Mouse (Mus musculus) midbrain, embryonic 11.5 days (tissue): Measurements from ENCODE around the gene B3galt4. TPM values are rescaled to one million over a fixed set of nuclear protein-coding genes. Genes with fewer than 3 reads are reported as not detected.

Experiments used
- polyA plus RNA-seq: library from polyadenylated mRNA; unstranded; fragments of >200 nt; fragmentation: Nextera tagmentation; extraction: Ambion mirVana; gene quantifications from 2 replicates; pipeline ENCODE4 v1.2.1, GENCODE M21; 2014

The B3galt4 gene
- polyA plus RNA-seq, 1 experiment from 2014 or later, result 4.2 TPM

Other genes starting within 250 kb of the B3galt4 start
- gene March2, start 232.8 kb downstream of the B3galt4 start, polyA plus RNA-seq, result 37.3 and 39.0 TPM in 2 replicates
- 295 and 314 TPM in 2 replicates for gene Rab11b, start 191.0 kb downstream of the B3galt4 start, polyA plus RNA-seq
- 20.6 and 21.4 TPM in 2 replicates for gene Angptl4, start 169.7 kb downstream of the B3galt4 start, polyA plus RNA-seq
- 18.3 and 23.9 TPM in 2 replicates for gene Kank3, start 141.0 kb downstream of the B3galt4 start, polyA plus RNA-seq
- gene Rps28, start 126.9 kb downstream of the B3galt4 start, polyA plus RNA-seq, result 748 and 845 TPM in 2 replicates
- 408 and 456 TPM in 2 replicates for gene Ndufa7, start 126.9 kb downstream of the B3galt4 start, polyA plus RNA-seq
- gene Cd320, start 108.4 kb downstream of the B3galt4 start, polyA plus RNA-seq, result 67.5 and 70.5 TPM in 2 replicates
- not detected in 2 replicates for gene Gm7029, start 77.7 kb downstream of the B3galt4 start, polyA plus RNA-seq
- gene Kifc1, start 60.8 kb downstream of the B3galt4 start, polyA plus RNA-seq, result 8.1 and 11.4 TPM in 2 replicates
- 0.22 TPM in 1 of 2 replicates, not detected in the other for gene Platr17, start 46.4 kb downstream of the B3galt4 start, polyA plus RNA-seq
- gene Daxx, start 42.1 kb downstream of the B3galt4 start, polyA plus RNA-seq, result 59.5 and 60.4 TPM in 2 replicates
- gene Tapbp, start 35.6 kb downstream of the B3galt4 start, polyA plus RNA-seq, result 13.6 and 14.8 TPM in 2 replicates
- 8.0 and 9.4 TPM in 2 replicates for gene Zbtb22, start 35.6 kb downstream of the B3galt4 start, polyA plus RNA-seq
- gene Rgl2, start 21.9 kb downstream of the B3galt4 start, polyA plus RNA-seq, result 29.3 and 33.6 TPM in 2 replicates
- 206 and 208 TPM in 2 replicates for gene Pfdn6, start 11.1 kb downstream of the B3galt4 start, polyA plus RNA-seq
- gene Wdr46, start 10.8 kb downstream of the B3galt4 start, polyA plus RNA-seq, result 27.4 and 28.9 TPM in 2 replicates
- 36.3 and 36.5 TPM in 2 replicates for gene Vps52, start 4.3 kb upstream of the B3galt4 start, polyA plus RNA-seq
- gene Rps18, start 4.5 kb upstream of the B3galt4 start, polyA plus RNA-seq, result 1,159 and 1,302 TPM in 2 replicates
- gene H2-K1, start 48.9 kb upstream of the B3galt4 start, polyA plus RNA-seq, result 30.0 and 37.2 TPM in 2 replicates
- gene Ring1, start 73.2 kb upstream of the B3galt4 start, polyA plus RNA-seq, result 5.5 and 7.1 TPM in 2 replicates
- 95.4 and 99.0 TPM in 2 replicates for gene H2-Ke6, start 76.6 kb upstream of the B3galt4 start, polyA plus RNA-seq
- 85.1 and 97.4 TPM in 2 replicates for gene Slc39a7, start 80.2 kb upstream of the B3galt4 start, polyA plus RNA-seq
- gene Rxrb, start 80.3 kb upstream of the B3galt4 start, polyA plus RNA-seq, result 17.2 and 17.9 TPM in 2 replicates
- gene Col11a2, start 87.9 kb upstream of the B3galt4 start, polyA plus RNA-seq, result 0.52 and 1.4 TPM in 2 replicates
- gene H2-Oa, start 140.9 kb upstream of the B3galt4 start, polyA plus RNA-seq, result 0.19 and 0.33 TPM in 2 replicates
- 8.0 and 9.5 TPM in 2 replicates for gene H2-DMa, start 168.1 kb upstream of the B3galt4 start, polyA plus RNA-seq
- 98.7 and 99.2 TPM in 2 replicates for gene Brd2, start 171.1 kb upstream of the B3galt4 start, polyA plus RNA-seq
- gene H2-DMb2, start 191.8 kb upstream of the B3galt4 start, polyA plus RNA-seq, result not detected in 2 replicates
- gene H2-DMb1, start 201.6 kb upstream of the B3galt4 start, polyA plus RNA-seq, result 0.25 and 0.38 TPM in 2 replicates
- 0.77 and 1.7 TPM in 2 replicates for gene Tap1, start 236.1 kb upstream of the B3galt4 start, polyA plus RNA-seq
- 1.0 and 1.3 TPM in 2 replicates for gene Psmb9, start 236.3 kb upstream of the B3galt4 start, polyA plus RNA-seq
- 1.8 and 2.1 TPM in 2 replicates for gene Psmb8, start 246.2 kb upstream of the B3galt4 start, polyA plus RNA-seq